Mouse (Mus musculus) megakaryocyte, embryonic 14.5 days (primary cell): ENCODE data around the gene Hp1bp3.

Experiments
- FLI1 ChIP-seq: IDR thresholded peaks from 2 replicates; pipeline ENCODE4 v1.6.1; 2012; ENCODE audit warnings: low read length, inconsistent platforms, mixed read lengths
- GATA1 ChIP-seq: IDR thresholded peaks from 3 replicates; pipeline ENCODE4 v1.6.1; 2012; ENCODE audit warnings: mixed read lengths, low read length, inconsistent platforms, borderline replicate concordance

- TF ChIP-seq GATA1 = no peak
- TF ChIP-seq FLI1 = no peak
These were observed 6.3 kb downstream of the Hp1bp3 start for GRCm38 (mm10) chr4:138222396-138222795.
